Mouse (Mus musculus): Measurements from ENCODE around the gene Gcnt2. TPM values are rescaled to one million over a fixed set of nuclear protein-coding genes. Genes with fewer than 3 reads are reported as not detected.
A peak's percentile ranks its signal among the peaks of the same experiment; 100 is the strongest.

Gene Gcnt2
- polyA plus RNA-seq (2014; fragmentation: Nextera tagmentation; extraction: Ambion mirVana) = 2.3 and 2.4 TPM in 2 replicates

DNA sequence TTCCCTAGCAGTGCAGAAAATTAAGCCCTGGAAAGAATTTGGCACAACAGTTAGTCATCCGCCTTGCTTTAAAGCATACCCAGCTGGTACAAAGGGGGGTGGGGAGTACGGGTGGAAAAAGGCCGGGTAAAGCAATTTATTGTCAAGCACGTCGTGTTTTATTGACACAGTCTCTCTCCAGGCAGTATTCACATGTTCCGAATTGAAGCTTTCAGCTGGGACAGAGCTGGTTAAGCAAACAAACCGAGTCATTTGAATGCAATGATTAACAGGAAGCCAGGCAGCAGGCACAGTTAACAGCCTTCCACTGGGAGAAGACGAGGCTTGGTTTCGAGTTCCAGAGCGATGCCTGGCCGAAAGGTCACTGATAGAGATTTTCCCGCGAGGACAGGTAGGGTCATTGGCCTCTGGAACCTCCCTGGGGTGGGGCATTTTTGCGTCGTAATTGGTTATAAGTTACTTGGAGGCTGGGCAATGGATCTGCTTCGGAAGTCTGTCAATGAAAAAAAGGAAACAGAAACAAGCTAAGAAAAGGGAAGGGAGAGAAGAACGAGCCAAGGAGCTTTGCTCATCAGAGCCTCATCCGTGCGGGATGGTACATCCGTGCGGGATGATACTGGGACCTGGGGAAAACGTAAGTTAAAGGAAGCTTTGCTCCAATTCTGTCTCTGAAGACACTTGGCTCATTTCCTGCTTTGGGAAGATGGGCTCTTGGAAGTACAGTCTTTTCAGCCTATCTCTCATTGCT, at the start of gene Gcnt2:
Gcnt2 (plus strand) TSS at position 103 of the 748 bp plus-strand sequence.
- no peak within 1 kb of the TSS for H3K27ac ChIP-seq (replicated peaks; ENCODE audit: low read depth, low read length)

DNA sequence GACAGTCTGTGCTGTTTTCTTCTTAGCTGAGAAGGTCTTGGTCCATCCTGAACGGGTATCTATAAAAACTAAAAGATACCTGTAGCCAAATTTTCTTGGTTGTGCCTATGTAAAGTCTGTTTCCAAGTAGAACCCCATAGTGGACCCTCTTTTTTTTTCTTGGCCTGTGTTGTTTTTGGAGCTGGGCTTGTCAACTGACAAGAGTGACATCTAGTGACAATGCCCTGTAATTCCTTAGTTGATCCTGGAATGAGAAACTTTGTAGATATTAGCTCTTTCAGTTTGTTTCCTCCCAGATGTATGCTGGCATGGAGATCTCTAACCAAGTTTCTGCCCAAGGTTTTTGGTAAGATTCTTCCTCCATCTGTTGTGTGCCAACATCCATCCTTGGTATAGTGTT, 38.9 kb upstream of the Gcnt2 start:
- no peak for ATAC-seq (ENCODE audit: insufficient number of reproducible peaks, low FRiP score, low TSS enrichment, low read depth)
- Histone ChIP-seq H3K4me2 (ENCODE audit: low read depth, severe bottlenecking) (no peak overlapping the region), H3K4me1 (ENCODE audit: control insufficient read depth, insufficient read depth, low read length) (no peaks in the 10 kb centered on the region), H3K27me3 (ENCODE audit: control insufficient read depth, insufficient read depth, low read length) (no peaks in the 10 kb centered on the region), H3K27ac (replicated peaks; ENCODE audit: low read depth, low read length) (no peak overlapping the region), H3K4me3 (ENCODE audit: low read depth, low read length) (no peak overlapping the region), H3K36me3 (ENCODE audit: control insufficient read depth, insufficient read depth, low read length) (no peaks in the 10 kb centered on the region), H3K9ac (ENCODE audit: low read length) (no peak overlapping the region), H3K9me3 (ENCODE audit: control insufficient read depth, low read length) (no peaks in the 10 kb centered on the region)
- WGBS = 52% methylated on average over 1 of the region's 1 CpGs
- DNase-seq (ENCODE audit: low spot score) = no peak

More for the DNA sequence above, at the start of gene Gcnt2:
- H3K4me1 ChIP-seq (ENCODE audit: control insufficient read depth, insufficient read depth, low read length) = no peaks in the 10 kb centered on the region
- no peak for ATAC-seq (ENCODE audit: insufficient number of reproducible peaks, low FRiP score, low TSS enrichment, low read depth)
- H3K4me3 ChIP-seq (ENCODE audit: low read depth, low read length) = no peak within 1 kb of the TSS
- no peaks in the 10 kb centered on the region for H3K27me3 ChIP-seq (ENCODE audit: control insufficient read depth, insufficient read depth, low read length)
- H3K9me3 ChIP-seq (ENCODE audit: control insufficient read depth, low read length) = no peaks in the 10 kb centered on the region
- H3K9ac ChIP-seq (ENCODE audit: low read length) = no peak within 1 kb of the TSS
- DNase-seq (ENCODE audit: low spot score) = peak; percentile 26
- H3K4me2 ChIP-seq (ENCODE audit: low read depth, severe bottlenecking) = peak within 1 kb of the TSS; percentile 7; the same call in 1 of the 2 replicates
- no peaks in the 10 kb centered on the region for H3K36me3 ChIP-seq (ENCODE audit: control insufficient read depth, insufficient read depth, low read length)
- WGBS = 41% methylated on average over 22 of the region's 22 CpGs

DNA sequence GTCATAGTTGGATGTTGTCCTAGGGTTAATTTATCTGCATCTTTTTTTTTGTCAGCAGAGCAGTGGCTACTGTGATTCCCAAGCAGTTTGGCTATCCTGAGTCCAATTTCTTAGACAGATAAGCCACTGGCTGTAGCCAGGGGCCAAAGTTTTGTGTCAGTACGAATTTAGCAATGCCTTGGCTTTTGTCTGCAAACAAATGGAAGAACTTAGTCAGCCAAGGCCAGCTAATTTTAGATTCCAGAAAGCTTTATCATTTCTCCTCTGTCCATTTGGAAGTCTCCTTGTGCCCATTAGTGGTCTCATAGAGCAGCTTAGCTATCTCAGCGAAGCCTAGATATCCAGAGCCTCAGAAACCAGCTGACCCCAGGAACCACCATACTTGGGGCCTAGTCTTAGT, 37.6 kb upstream of the Gcnt2 start:
- WGBS = 83% methylated on average over 2 of the region's 2 CpGs

DNA sequence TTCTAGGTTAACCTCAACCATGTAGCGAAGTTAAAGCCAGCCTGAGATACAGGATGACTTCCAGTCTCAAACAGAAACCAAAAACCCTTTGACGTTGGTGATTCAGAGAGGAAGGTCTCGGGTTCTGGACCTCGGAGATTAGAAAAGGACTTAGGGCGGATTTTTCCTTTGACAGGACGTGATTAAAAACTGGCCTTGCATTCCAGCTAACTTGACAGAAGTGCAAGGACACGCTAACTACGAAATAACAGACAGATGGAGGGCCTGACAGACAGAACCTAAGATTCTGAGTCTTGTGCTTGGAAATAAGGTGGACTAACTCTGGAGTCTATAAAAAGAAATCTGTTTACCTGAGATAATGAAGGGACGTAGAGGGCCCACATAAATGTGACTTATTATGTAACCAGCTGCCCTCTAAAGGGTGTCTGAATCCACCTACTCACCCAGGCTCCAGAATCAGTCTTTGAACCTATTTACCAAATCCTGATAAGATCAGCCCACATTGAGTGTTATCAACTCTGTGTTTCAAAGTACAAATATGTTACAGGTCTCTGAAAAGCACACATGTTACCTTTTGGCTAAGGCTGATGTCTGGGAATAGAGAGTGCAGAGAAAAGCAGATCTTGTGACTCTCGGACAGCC, 18.3 kb upstream of the Gcnt2 start:
- DNase-seq (ENCODE audit: low spot score) (no peak), ATAC-seq (ENCODE audit: insufficient number of reproducible peaks, low FRiP score, low TSS enrichment, low read depth) (no peak)
- Histone ChIP-seq H3K9ac (ENCODE audit: low read length) (no peak overlapping the region), H3K27ac (replicated peaks; ENCODE audit: low read depth, low read length) (no peak overlapping the region), H3K4me2 (ENCODE audit: low read depth, severe bottlenecking) (no peak overlapping the region), H3K27me3 (ENCODE audit: control insufficient read depth, insufficient read depth, low read length) (no peaks in the 10 kb centered on the region), H3K4me3 (ENCODE audit: low read depth, low read length) (no peak overlapping the region), H3K36me3 (ENCODE audit: control insufficient read depth, insufficient read depth, low read length) (no peaks in the 10 kb centered on the region), H3K4me1 (ENCODE audit: control insufficient read depth, insufficient read depth, low read length) (no peaks in the 10 kb centered on the region), H3K9me3 (ENCODE audit: control insufficient read depth, low read length) (no peaks in the 10 kb centered on the region)
- WGBS = 74% methylated on average over 10 of the region's 10 CpGs

More for the DNA sequence above, 37.6 kb upstream of the Gcnt2 start:
- Histone ChIP-seq H3K4me3 (ENCODE audit: low read depth, low read length) (no peak overlapping the region), H3K4me2 (ENCODE audit: low read depth, severe bottlenecking) (no peak overlapping the region), H3K27ac (replicated peaks; ENCODE audit: low read depth, low read length) (no peak overlapping the region), H3K9ac (ENCODE audit: low read length) (no peak overlapping the region), H3K4me1 (ENCODE audit: control insufficient read depth, insufficient read depth, low read length) (no peaks in the 10 kb centered on the region), H3K36me3 (ENCODE audit: control insufficient read depth, insufficient read depth, low read length) (no peaks in the 10 kb centered on the region), H3K27me3 (ENCODE audit: control insufficient read depth, insufficient read depth, low read length) (no peaks in the 10 kb centered on the region), H3K9me3 (ENCODE audit: control insufficient read depth, low read length) (no peaks in the 10 kb centered on the region)
- ATAC-seq (ENCODE audit: insufficient number of reproducible peaks, low FRiP score, low TSS enrichment, low read depth) = no peak
- DNase-seq (ENCODE audit: low spot score) = no peak

DNA sequence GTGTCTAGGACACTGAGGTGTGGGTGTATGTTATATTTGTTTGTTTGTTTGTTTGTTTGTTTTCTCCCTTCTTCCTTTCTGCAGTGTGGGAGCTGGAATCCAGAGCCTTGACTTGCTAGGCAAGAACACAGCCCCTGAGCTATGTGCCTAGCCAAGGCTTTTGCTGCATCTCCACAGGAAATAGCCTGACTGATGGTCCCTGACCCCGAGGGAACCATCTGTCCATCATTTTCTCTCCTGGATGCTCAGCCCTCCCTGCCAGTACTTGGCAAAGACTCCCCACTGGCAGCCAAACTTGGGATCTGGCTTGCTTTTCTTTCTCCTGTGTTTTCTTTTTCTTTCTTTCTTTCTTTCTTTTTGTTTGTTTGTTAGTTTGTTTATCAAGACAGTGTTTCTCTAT, 17.4 kb upstream of the Gcnt2 start:
- no peak overlapping the region for H3K4me3 ChIP-seq (ENCODE audit: low read depth, low read length)
- H3K9ac ChIP-seq (ENCODE audit: low read length) = no peak overlapping the region
- H3K4me2 ChIP-seq (ENCODE audit: low read depth, severe bottlenecking) = no peak overlapping the region
- no peaks in the 10 kb centered on the region for H3K4me1 ChIP-seq (ENCODE audit: control insufficient read depth, insufficient read depth, low read length)
- no peaks in the 10 kb centered on the region for H3K9me3 ChIP-seq (ENCODE audit: control insufficient read depth, low read length)
- DNase-seq (ENCODE audit: low spot score) = no peak
- no peak overlapping the region for H3K27ac ChIP-seq (replicated peaks; ENCODE audit: low read depth, low read length)
- WGBS = 31% methylated on average over 1 of the region's 1 CpGs
- H3K27me3 ChIP-seq (ENCODE audit: control insufficient read depth, insufficient read depth, low read length) = no peaks in the 10 kb centered on the region
- H3K36me3 ChIP-seq (ENCODE audit: control insufficient read depth, insufficient read depth, low read length) = no peaks in the 10 kb centered on the region
- no peak for ATAC-seq (ENCODE audit: insufficient number of reproducible peaks, low FRiP score, low TSS enrichment, low read depth)

DNA sequence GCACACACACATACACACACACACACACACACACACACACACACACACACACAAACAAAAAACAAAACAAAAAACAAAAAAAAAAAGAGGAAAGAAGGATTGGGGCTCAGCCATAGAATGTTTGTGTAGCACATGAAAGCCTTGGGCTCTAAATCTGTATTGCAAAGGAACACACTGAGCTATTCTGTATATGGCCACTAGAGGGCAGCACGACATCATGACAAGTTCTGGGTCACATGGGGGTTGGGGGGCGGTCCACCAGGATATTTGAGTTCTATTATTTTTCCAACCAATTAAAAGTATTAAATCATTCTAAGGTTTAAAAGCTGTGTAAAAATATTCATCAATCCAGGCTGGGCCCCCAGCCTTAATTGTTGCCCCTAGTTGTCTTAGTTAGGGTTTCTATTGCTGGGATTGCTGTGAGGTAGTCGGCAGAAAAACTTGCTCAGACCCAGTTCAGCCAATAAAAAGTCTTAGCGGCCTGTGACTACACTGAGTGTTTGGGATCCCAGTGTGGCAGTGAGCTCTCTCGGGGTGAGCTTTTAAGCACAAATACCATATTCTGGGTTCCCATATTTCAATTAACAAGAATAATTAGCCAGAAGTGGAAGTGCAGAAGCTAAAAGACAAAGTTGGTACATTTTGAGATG, 16.0 kb upstream of the Gcnt2 start:
- DNase-seq (ENCODE audit: low spot score) (peak; percentile 85), ATAC-seq (ENCODE audit: insufficient number of reproducible peaks, low FRiP score, low TSS enrichment, low read depth) (no peak)
- Histone ChIP-seq H3K27ac (replicated peaks; ENCODE audit: low read depth, low read length) (no peak overlapping the region), H3K36me3 (ENCODE audit: control insufficient read depth, insufficient read depth, low read length) (no peaks in the 10 kb centered on the region), H3K4me3 (ENCODE audit: low read depth, low read length) (no peak overlapping the region), H3K9me3 (ENCODE audit: control insufficient read depth, low read length) (no peaks in the 10 kb centered on the region), H3K9ac (ENCODE audit: low read length) (no peak overlapping the region), H3K4me1 (ENCODE audit: control insufficient read depth, insufficient read depth, low read length) (no peaks in the 10 kb centered on the region), H3K4me2 (ENCODE audit: low read depth, severe bottlenecking) (no peak overlapping the region), H3K27me3 (ENCODE audit: control insufficient read depth, insufficient read depth, low read length) (no peaks in the 10 kb centered on the region)
- 27% methylated on average over 5 of the region's 5 CpGs for WGBS

DNA sequence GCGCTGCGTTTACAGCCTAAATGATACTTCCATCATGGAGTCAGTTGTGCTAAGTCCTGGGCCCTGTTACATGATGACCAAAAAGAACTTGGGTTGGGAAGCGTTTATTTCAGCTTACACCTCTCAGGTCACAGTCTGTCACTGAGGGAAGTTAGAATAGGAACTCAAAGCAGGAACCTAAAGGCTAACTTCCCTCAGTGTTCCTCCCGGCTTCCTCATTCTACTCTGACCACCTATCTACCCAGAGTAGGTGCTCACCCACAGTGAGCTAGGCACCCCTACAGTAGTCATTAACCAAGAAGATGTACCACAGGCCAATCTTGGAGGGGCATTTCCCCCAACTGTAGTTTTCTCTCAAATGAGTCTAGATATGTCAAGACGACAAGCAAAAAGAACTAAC, 15.4 kb upstream of the Gcnt2 start:
- ATAC-seq (ENCODE audit: insufficient number of reproducible peaks, low FRiP score, low TSS enrichment, low read depth) (no peak), DNase-seq (ENCODE audit: low spot score) (no peak)
- Histone ChIP-seq H3K4me1 (ENCODE audit: control insufficient read depth, insufficient read depth, low read length) (no peaks in the 10 kb centered on the region), H3K9me3 (ENCODE audit: control insufficient read depth, low read length) (no peaks in the 10 kb centered on the region), H3K27me3 (ENCODE audit: control insufficient read depth, insufficient read depth, low read length) (no peaks in the 10 kb centered on the region), H3K27ac (replicated peaks; ENCODE audit: low read depth, low read length) (no peak overlapping the region), H3K4me3 (ENCODE audit: low read depth, low read length) (no peak overlapping the region), H3K9ac (ENCODE audit: low read length) (no peak overlapping the region), H3K4me2 (ENCODE audit: low read depth, severe bottlenecking) (no peak overlapping the region), H3K36me3 (ENCODE audit: control insufficient read depth, insufficient read depth, low read length) (no peaks in the 10 kb centered on the region)
- 89% methylated on average over 5 of the region's 5 CpGs for WGBS

DNA sequence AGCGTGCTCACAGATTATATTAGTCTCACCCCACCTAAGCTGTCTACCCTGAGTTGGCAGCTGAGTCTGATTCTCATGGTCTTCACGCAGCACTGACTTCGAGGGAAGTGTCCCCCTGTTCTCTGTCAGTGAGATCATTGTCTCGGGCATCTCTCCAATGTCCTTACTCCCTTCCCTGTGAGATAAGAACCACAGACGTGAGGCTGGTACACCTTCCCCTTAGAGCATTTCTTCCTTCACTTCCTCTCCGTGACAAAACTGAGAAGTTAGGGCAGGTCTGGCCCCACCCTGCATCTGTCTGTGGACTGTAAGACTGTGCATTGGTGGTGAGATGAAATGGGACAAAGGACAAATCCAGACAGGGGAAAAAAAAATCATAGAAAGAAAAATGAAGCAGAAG, 13.6 kb upstream of the Gcnt2 start:
- no peaks in the 10 kb centered on the region for H3K27me3 ChIP-seq (ENCODE audit: control insufficient read depth, insufficient read depth, low read length)
- no peak for ATAC-seq (ENCODE audit: insufficient number of reproducible peaks, low FRiP score, low TSS enrichment, low read depth)

More for the DNA sequence above, 13.6 kb upstream of the Gcnt2 start:
- H3K9ac ChIP-seq (ENCODE audit: low read length) = no peak overlapping the region
- H3K4me1 ChIP-seq (ENCODE audit: control insufficient read depth, insufficient read depth, low read length) = no peaks in the 10 kb centered on the region
- H3K27ac ChIP-seq (replicated peaks; ENCODE audit: low read depth, low read length) = no peak overlapping the region
- H3K4me3 ChIP-seq (ENCODE audit: low read depth, low read length) = no peak overlapping the region
- no peak overlapping the region for H3K4me2 ChIP-seq (ENCODE audit: low read depth, severe bottlenecking)
- no peak for DNase-seq (ENCODE audit: low spot score)
- no peaks in the 10 kb centered on the region for H3K36me3 ChIP-seq (ENCODE audit: control insufficient read depth, insufficient read depth, low read length)
- 63% methylated on average over 6 of the region's 6 CpGs for WGBS
- no peaks in the 10 kb centered on the region for H3K9me3 ChIP-seq (ENCODE audit: control insufficient read depth, low read length)

Measured in limb, embryonic 11.5 days (tissue).